Mouse (Mus musculus) R1 (cell line): ENCODE data around the gene Tmem125.
"Not testable (repeated sequence)": the region's sequence is repeated elsewhere in the genome, so short reads cannot be mapped to it uniquely, and the experiment has no call there.

Source experiments
- DNase-seq: peaks from one replicate; pipeline ENCODE4 v3.0.0-alpha.2; 2018; ENCODE audit warnings: low read depth, low spot score

Gene Tmem125

GRCm38 (mm10) chr4:118543592-118544260 lies at the start of gene Tmem125:
TSS of gene Tmem125 (minus strand) at chr4:118544044.
- DNase-seq: peak; percentile 86

- DNase-seq: peak; percentile 95
Observed at GRCm38 (mm10) chr4:118589733-118590130, 45.9 kb upstream of the Tmem125 start.

- peak; percentile 72 for DNase-seq
Observed at GRCm38 (mm10) chr4:118589053-118589732, 45.3 kb upstream of the Tmem125 start.

DNA sequence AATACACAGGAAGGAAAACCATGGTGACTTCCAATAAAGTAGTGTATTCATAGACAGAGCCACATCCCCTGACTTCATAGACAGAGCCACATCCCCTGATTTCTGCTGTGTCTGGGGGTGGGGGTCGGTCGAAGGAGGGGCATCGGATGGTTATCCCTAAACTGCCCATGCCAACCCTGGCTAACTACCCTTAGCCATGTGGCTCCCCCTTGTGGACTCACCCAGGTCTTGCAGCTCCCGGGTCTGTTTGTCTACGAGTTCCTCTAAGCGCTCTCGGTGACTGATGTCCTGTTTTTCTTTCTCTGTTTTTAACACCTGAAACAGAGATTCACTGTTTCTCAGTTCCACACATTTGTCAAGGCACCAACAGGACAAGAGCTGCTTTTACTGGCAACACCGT lies 38.8 kb upstream of the Tmem125 start:
- DNase-seq: no peak

- peak; percentile 39 for DNase-seq
Observed at GRCm38 (mm10) chr4:118581508-118581907, 37.7 kb upstream of the Tmem125 start.

DNA sequence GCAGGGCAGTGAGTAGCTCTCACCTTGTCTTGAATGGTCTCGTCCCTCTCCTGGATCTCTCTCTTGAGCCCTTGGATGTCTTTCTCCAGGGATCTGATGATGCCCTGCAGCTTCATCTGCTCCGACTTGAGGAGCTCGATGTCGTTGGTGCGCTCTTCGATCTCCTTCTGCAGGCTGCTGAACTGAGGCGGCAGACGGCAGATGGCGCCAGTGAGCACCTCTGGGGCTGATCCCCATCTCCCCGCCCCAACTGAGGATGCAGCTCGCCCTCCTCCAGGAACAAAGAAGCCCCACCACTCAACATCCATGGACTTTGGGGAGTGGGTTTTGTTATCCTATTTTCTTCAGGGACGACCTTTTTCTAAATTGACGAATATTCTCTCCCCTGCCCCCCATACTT lies 35.5 kb upstream of the Tmem125 start:
- DNase-seq: peak; percentile 66

GRCm38 (mm10) chr4:118576097-118576496 lies 32.3 kb upstream of the Tmem125 start:
- DNase-seq: peak; percentile 86

- no peak for DNase-seq
Observed at GRCm38 (mm10) chr4:118571441-118571840, 27.6 kb upstream of the Tmem125 start.

DNA sequence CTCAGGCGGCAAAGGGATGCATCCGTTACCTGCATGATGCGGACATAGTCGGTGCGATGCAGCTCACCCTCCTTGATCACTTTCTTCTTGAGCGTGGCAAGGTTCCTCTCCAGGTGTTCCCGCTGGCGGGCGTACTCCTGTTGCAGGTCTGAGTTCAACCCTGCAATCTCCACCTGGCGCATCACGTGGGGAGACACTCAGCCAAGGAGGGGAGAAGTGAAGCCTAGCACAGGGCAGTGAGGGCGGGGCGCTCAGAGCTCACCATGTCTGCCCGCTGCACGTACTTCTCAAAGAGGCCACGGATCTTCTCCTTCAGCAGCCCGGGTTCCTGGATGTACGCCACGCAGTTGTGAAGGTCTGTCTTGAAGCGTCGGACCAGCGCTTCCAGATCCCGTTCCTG lies 25.5 kb upstream of the Tmem125 start:
- DNase-seq: no peak

GRCm38 (mm10) chr4:118568709-118569108 lies 24.9 kb upstream of the Tmem125 start:
- DNase-seq: no peak

- DNase-seq: peak; percentile 78
Observed at GRCm38 (mm10) chr4:118566161-118566676, 22.4 kb upstream of the Tmem125 start.

GRCm38 (mm10) chr4:118564926-118565279 lies 21.1 kb upstream of the Tmem125 start:
- no peak for DNase-seq

GRCm38 (mm10) chr4:118564062-118564925 lies 20.4 kb upstream of the Tmem125 start:
- no peak for DNase-seq

- DNase-seq: no peak
Observed at GRCm38 (mm10) chr4:118553039-118553649, 9.3 kb upstream of the Tmem125 start.

- not testable (repeated sequence) for DNase-seq
Observed at GRCm38 (mm10) chr4:118548130-118548480, 4.3 kb upstream of the Tmem125 start.

- not testable (repeated sequence) for DNase-seq
Observed at GRCm38 (mm10) chr4:118547424-118548129, 3.7 kb upstream of the Tmem125 start.

- no peak for DNase-seq
Observed at GRCm38 (mm10) chr4:118544441-118545127, 740 bp upstream of the Tmem125 start.

DNA sequence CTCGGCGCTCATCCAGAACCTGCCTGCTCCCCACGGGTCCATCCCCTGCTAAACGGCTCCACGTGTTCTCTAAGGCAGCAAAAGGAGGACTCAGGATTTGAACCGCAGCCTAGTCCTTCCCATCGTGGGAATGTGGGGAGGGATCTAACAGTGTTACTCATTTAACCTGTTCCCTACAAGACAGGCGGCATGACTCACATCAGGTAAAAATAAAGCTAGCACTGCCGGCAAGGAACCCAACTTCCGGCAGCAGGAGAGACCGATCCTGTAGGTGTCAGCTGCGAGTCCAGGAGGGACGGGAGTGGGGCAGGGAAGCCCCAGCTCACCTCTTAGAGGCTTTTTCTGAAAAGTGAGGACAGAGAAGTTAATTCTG lies 700 bp downstream of the Tmem125 start:
- DNase-seq: peak; percentile 74

DNA sequence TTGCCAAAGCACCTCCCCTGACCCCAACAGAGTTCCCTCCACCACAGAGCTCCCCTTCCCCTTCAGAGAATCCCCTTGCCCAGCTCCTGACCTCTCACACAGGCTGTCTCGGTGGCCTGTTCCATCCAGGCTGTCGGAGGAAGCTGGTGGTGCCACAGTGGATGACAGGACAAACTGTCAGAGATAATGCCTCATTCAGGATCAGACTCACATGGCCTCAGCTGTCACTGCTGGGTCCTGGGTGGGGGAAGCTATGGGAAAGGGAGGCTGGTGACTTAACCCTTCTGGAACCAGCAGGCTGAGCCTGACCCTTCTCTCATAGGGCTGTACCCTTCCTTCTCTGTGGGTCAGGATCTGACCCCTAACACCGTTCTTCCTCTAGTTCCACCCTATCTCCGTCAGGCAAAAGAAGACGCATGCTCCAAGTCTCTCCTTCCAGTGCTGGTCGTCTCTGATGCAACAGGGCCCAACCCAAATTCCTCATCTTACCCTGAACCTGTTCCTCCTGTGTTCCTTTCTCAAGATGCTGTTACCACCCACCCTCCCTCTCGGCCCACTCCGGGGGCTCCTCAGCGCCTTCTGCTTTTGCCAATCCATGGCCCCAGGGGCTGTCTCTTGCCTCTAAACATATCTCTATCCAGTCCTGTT lies 1.2 kb downstream of the Tmem125 start:
- peak; percentile 66 for DNase-seq

- peak; percentile 87 for DNase-seq
Observed at GRCm38 (mm10) chr4:118539904-118540303, 3.9 kb downstream of the Tmem125 start.
